Mouse (Mus musculus) hindbrain, embryonic 15.5 days (tissue): ENCODE data around the gene Tbc1d22a. TPM values are rescaled to one million over a fixed set of nuclear protein-coding genes. Genes with fewer than 3 reads are reported as not detected.
A peak's percentile ranks its signal among the peaks of the same experiment; 100 is the strongest.

ENCODE experiments used
- ATAC-seq: fragments of 200-750 bp; cut with Nextera tagmentation; 2 replicates; pipeline ENCODE4 v1.8.0; 2017; ENCODE audit warnings: low read depth, moderate number of reproducible peaks, moderate TSS enrichment; ENCODE audit not compliant: low FRiP score
- H3K27ac ChIP-seq: fragments of 300-500 bp; sonication (generic); replicated peaks from 2 replicates; pipeline ENCODE4 v1.5.1; 2015; ENCODE audit warnings: mild to moderate bottlenecking, inconsistent platforms
- H3K27me3 ChIP-seq: fragments of 300-500 bp; sonication (generic); 2 replicates; pipeline ENCODE4 v1.6.1; 2015; ENCODE audit warnings: control low read depth, inconsistent platforms
- H3K36me3 ChIP-seq: fragments of 300-500 bp; sonication (generic); 2 replicates; pipeline ENCODE4 v1.6.1; 2015; ENCODE audit warnings: control low read depth, inconsistent platforms
- H3K4me1 ChIP-seq: fragments of 300-500 bp; sonication (generic); replicated peaks from 2 replicates; pipeline ENCODE4 v1.6.1; 2015; ENCODE audit warnings: control low read depth, inconsistent platforms
- H3K4me2 ChIP-seq: fragments of 300-500 bp; sonication (generic); 2 replicates; pipeline ENCODE4 v1.6.1; 2015; ENCODE audit warnings: moderate library complexity, mild to moderate bottlenecking, inconsistent platforms
- H3K4me3 ChIP-seq: fragments of 300-500 bp; sonication (generic); 2 replicates; pipeline ENCODE4 v1.5.1; 2015; ENCODE audit warnings: mild to moderate bottlenecking, inconsistent platforms
- H3K9ac ChIP-seq: fragments of 300-500 bp; sonication (generic); 2 replicates; pipeline ENCODE4 v1.6.1; 2015; ENCODE audit warnings: inconsistent platforms
- H3K9me3 ChIP-seq: fragments of 300-500 bp; sonication (generic); 2 replicates; pipeline ENCODE4 v1.6.1; 2016; ENCODE audit warnings: control low read depth, inconsistent platforms
- whole genome bisulfite sequencing: fragments of 180-500 bp; shearing (Covaris S2); methylation state at CpG from one replicate; pipeline ENCODE4 v1.1.7; 2015; 5-methylcytosine and 5-hydroxymethylcytosine counted together
- polyA plus RNA-seq: library from polyadenylated mRNA; unstranded; fragments of >200 nt; fragmentation: Nextera tagmentation; extraction: Ambion mirVana; gene quantifications from 2 replicates; pipeline ENCODE4 v1.2.1, GENCODE M21; 2015

Tbc1d22a gene
- polyA plus RNA-seq, 1 experiment from 2014 or later: 13.2 TPM

DNA sequence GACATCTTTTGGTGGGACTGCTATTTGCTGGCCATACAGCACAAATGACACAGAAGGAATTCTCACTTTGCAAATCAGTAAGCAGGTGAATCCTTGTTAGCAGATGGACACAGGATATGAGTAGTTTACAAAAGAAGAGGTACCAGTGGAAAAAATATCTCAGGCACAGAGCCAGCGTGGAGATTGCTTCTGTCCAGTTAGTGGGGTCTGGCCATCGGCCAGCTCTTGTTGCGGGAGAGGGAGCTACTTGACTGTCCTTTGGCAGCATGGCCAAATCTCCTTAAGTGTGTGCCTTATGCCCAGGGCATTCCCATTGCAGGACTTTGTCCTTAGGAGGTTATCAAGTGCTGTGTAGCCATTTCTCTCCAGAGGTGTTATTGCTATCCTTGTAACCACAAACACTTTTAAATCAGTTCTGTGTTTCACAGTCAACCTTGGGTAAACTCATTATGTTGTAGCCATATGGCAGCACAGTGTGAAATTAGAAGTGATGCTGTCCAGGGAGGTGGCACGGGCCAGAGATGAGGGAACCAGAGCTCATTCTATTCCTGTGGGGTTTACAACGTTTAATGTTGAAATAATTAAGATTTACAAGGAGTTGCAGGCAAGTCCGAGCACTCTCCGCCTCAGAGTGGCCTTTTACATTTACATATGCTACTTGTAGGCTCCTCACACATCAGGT lies 17.7 kb downstream of the Tbc1d22a start:
- WGBS: 40% methylated on average over 7 of the region's 7 CpGs
- Histone ChIP-seq H3K9me3 (no peaks in the 10 kb centered on the region), H3K4me2 (no peak overlapping the region), H3K4me1 (peaks cover 9% of the 10 kb centered on the region; the same call in 1 of the 2 replicates), H3K27ac (no peak overlapping the region), H3K9ac (no peak overlapping the region), H3K27me3 (no peaks in the 10 kb centered on the region), H3K36me3 (no peaks in the 10 kb centered on the region), H3K4me3 (no peak overlapping the region)
- no peak for ATAC-seq

- Histone ChIP-seq H3K4me1 (peaks cover 9% of the 10 kb centered on the region; the same call in 1 of the 2 replicates), H3K4me3 (no peak overlapping the region), H3K9ac (no peak overlapping the region), H3K9me3 (no peaks in the 10 kb centered on the region), H3K36me3 (no peaks in the 10 kb centered on the region), H3K27me3 (no peaks in the 10 kb centered on the region), H3K4me2 (no peak overlapping the region), H3K27ac (no peak overlapping the region)
- 93% methylated on average over 5 of the region's 5 CpGs for WGBS
- ATAC-seq: no peak
These were observed 19.7 kb downstream of the Tbc1d22a start for GRCm38 (mm10) chr15:86234001-86234400.

DNA sequence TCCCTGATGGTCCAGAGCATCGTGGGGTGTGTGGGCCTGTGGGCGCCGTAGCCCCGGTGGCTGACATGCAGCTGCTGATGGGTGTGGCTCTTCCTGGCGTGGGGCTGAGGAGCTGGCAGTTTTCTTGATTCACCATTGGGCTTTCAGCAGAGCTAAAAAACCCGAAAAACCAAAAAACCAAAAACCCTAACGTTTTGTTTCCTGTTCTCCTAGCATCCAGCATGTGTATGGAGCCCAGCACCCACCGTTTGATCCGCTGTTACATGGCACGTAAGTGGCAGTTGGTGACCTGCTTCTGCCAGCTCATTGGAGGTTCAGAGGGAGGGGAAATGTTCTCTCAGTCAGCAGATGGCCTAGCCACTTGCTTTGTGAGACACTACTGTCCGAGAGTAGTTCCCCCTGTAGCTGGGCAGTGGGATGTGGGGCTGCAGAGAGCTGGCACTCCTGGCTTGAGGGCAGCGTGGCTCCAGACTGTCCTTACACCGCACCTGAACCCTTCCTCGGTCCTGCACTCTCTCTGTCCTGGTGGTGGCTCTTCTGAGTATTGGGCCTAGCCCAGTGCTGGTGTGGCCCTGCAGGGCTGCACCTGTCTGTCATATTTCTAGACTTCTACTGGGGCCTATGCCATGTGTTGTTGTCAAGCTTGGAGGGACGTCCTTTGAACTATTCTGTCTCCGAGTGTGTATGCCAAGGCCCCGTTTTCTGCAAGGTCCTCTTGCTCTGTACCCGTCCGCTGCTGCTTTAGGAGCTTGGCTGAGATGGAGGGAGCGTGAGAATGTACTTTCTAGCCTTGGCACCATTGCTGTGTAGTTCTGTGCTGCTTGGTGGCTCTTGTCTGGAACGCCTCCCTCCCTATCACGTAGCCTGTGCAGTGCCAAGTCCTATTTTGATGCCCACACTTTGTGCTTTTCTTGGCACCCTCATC lies 20.5 kb downstream of the Tbc1d22a start:
- Histone ChIP-seq H3K4me3 (no peak overlapping the region), H3K4me2 (no peak overlapping the region), H3K9ac (no peak overlapping the region), H3K27ac (no peak overlapping the region), H3K27me3 (no peaks in the 10 kb centered on the region), H3K36me3 (no peaks in the 10 kb centered on the region), H3K9me3 (no peaks in the 10 kb centered on the region), H3K4me1 (peaks cover 9% of the 10 kb centered on the region; the same call in 1 of the 2 replicates)
- 82% methylated on average over 22 of the region's 22 CpGs for WGBS
- no peak for ATAC-seq

GRCm38 (mm10) chr15:86236252-86236651 lies 22.0 kb downstream of the Tbc1d22a start:
- no peak overlapping the region for H3K4me3 ChIP-seq
- ATAC-seq: no peak
- no peaks in the 10 kb centered on the region for H3K9me3 ChIP-seq
- peaks cover 9% of the 10 kb centered on the region; the same call in 1 of the 2 replicates for H3K4me1 ChIP-seq
- no peaks in the 10 kb centered on the region for H3K36me3 ChIP-seq
- H3K4me2 ChIP-seq: no peak overlapping the region
- H3K9ac ChIP-seq: no peak overlapping the region
- WGBS: 40% methylated on average over 4 of the region's 4 CpGs
- no peak overlapping the region for H3K27ac ChIP-seq
- H3K27me3 ChIP-seq: no peaks in the 10 kb centered on the region

GRCm38 (mm10) chr15:86238076-86238475 lies 23.8 kb downstream of the Tbc1d22a start:
- 90% methylated on average over 3 of the region's 3 CpGs for WGBS
- Histone ChIP-seq H3K9me3 (no peaks in the 10 kb centered on the region), H3K9ac (no peak overlapping the region), H3K4me2 (no peak overlapping the region), H3K36me3 (no peaks in the 10 kb centered on the region), H3K27ac (no peak overlapping the region), H3K4me1 (no peaks in the 10 kb centered on the region; the same call in 1 of the 2 replicates), H3K4me3 (no peak overlapping the region), H3K27me3 (no peaks in the 10 kb centered on the region)
- ATAC-seq: no peak

GRCm38 (mm10) chr15:86239068-86239467 lies 24.8 kb downstream of the Tbc1d22a start:
- WGBS: 91% methylated on average over 6 of the region's 6 CpGs
- Histone ChIP-seq H3K27ac (no peak overlapping the region), H3K9me3 (no peaks in the 10 kb centered on the region), H3K4me2 (no peak overlapping the region), H3K27me3 (no peaks in the 10 kb centered on the region), H3K4me1 (no peaks in the 10 kb centered on the region; the same call in 1 of the 2 replicates), H3K36me3 (no peaks in the 10 kb centered on the region), H3K4me3 (no peak overlapping the region), H3K9ac (no peak overlapping the region)
- ATAC-seq: no peak

- 34% methylated on average over 10 of the region's 10 CpGs for WGBS
- ATAC-seq: no peak
- Histone ChIP-seq H3K36me3 (no peaks in the 10 kb centered on the region), H3K4me1 (no peaks in the 10 kb centered on the region; the same call in 1 of the 2 replicates), H3K27me3 (no peaks in the 10 kb centered on the region), H3K27ac (no peak overlapping the region), H3K4me2 (no peak overlapping the region), H3K9ac (no peak overlapping the region), H3K9me3 (no peaks in the 10 kb centered on the region), H3K4me3 (no peak overlapping the region)
These were observed 25.5 kb downstream of the Tbc1d22a start for GRCm38 (mm10) chr15:86239801-86240200.

GRCm38 (mm10) chr15:86243708-86244107 lies 29.4 kb downstream of the Tbc1d22a start:
- ATAC-seq: no peak
- peaks cover 12% of the 10 kb centered on the region for H3K36me3 ChIP-seq
- no peaks in the 10 kb centered on the region for H3K9me3 ChIP-seq
- H3K4me3 ChIP-seq: no peak overlapping the region
- H3K9ac ChIP-seq: no peak overlapping the region
- H3K27ac ChIP-seq: no peak overlapping the region
- 41% methylated on average over 8 of the region's 8 CpGs for WGBS
- no peaks in the 10 kb centered on the region for H3K27me3 ChIP-seq
- no peaks in the 10 kb centered on the region; the same call in 1 of the 2 replicates for H3K4me1 ChIP-seq
- no peak overlapping the region for H3K4me2 ChIP-seq

- H3K4me2 ChIP-seq: no peak overlapping the region
- peaks cover 12% of the 10 kb centered on the region for H3K36me3 ChIP-seq
- no peak overlapping the region for H3K27ac ChIP-seq
- H3K27me3 ChIP-seq: no peaks in the 10 kb centered on the region
- H3K9ac ChIP-seq: no peak overlapping the region
- WGBS: 90% methylated on average over 2 of the region's 2 CpGs
- H3K9me3 ChIP-seq: no peaks in the 10 kb centered on the region
- ATAC-seq: no peak
- H3K4me3 ChIP-seq: no peak overlapping the region
- H3K4me1 ChIP-seq: no peaks in the 10 kb centered on the region; the same call in 1 of the 2 replicates
These were observed 30.1 kb downstream of the Tbc1d22a start for GRCm38 (mm10) chr15:86244380-86244779.

DNA sequence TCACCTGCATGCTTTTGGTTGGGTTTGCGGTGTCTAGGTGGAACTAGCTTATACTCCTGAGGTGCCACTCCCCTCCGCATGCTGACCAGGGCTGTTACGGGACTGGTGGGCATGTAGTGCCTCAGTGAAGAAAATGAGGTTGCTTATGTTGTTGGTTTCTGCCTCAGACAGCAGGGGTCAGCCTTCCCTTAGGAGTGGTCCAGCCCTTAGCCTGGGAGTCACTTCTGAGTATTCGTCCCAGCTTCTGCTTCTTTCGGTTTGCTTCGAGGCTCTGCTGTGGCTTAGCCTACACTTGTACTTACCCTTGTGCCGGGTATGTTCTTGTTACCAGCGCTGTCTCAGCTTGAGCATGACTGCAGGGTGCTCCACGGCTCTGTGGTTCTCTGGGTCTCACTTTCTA lies 36.0 kb downstream of the Tbc1d22a start:
- 55% methylated on average over 9 of the region's 9 CpGs for WGBS
- H3K27me3 ChIP-seq: no peaks in the 10 kb centered on the region
- ATAC-seq: 0 out of 2 replicates have a peak, but pooled peaks have one; percentile 30
- no peak overlapping the region for H3K4me3 ChIP-seq
- H3K9ac ChIP-seq: no peak overlapping the region
- no peaks in the 10 kb centered on the region for H3K9me3 ChIP-seq
- no peak overlapping the region for H3K4me2 ChIP-seq
- H3K36me3 ChIP-seq: peaks cover 12% of the 10 kb centered on the region
- no peak overlapping the region for H3K27ac ChIP-seq
- H3K4me1 ChIP-seq: peaks cover 8% of the 10 kb centered on the region

- H3K4me1 ChIP-seq: peaks cover 17% of the 10 kb centered on the region
- H3K9me3 ChIP-seq: no peaks in the 10 kb centered on the region
- no peaks in the 10 kb centered on the region for H3K27me3 ChIP-seq
- H3K9ac ChIP-seq: no peak overlapping the region
- no peaks in the 10 kb centered on the region for H3K36me3 ChIP-seq
- no peak overlapping the region for H3K4me3 ChIP-seq
- no peak overlapping the region for H3K27ac ChIP-seq
- ATAC-seq: no peak
- H3K4me2 ChIP-seq: no peak overlapping the region
These were observed 37.9 kb downstream of the Tbc1d22a start for GRCm38 (mm10) chr15:86252130-86252529.

GRCm38 (mm10) chr15:86252684-86253083 lies 38.4 kb downstream of the Tbc1d22a start:
- H3K4me2 ChIP-seq: no peak overlapping the region
- no peaks in the 10 kb centered on the region for H3K27me3 ChIP-seq
- no peak overlapping the region for H3K27ac ChIP-seq
- no peaks in the 10 kb centered on the region for H3K36me3 ChIP-seq
- peaks cover 17% of the 10 kb centered on the region for H3K4me1 ChIP-seq
- no peak for ATAC-seq
- no peaks in the 10 kb centered on the region for H3K9me3 ChIP-seq
- WGBS: 63% methylated on average over 4 of the region's 4 CpGs
- no peak overlapping the region for H3K4me3 ChIP-seq
- H3K9ac ChIP-seq: no peak overlapping the region
